In genomic region chr6:37004914-37005313, GRCm38 (mm10) we compare ENCODE assay signal across 22 mouse cellular contexts.
A peak's percentile ranks its signal among the peaks of the same experiment; 100 is the strongest.
DNase-seq lines count a peak whose midpoint lies in the region; ATAC-seq and TF ChIP-seq lines count a peak whose summit lies in the region.
"Had no signal": no experiment of that assay in that cellular context is flagged by ENCODE, and none has a peak within 500 bp of the region (broad histone marks: within the 10 kb centered on the region; RNA-seq: fewer than 3 reads in every experiment).

No protein-coding gene starts in this region.

- intact Hi-C loops in gastrocnemius, adult 2 months (cut with DNase I) = no loop called here

- no peaks in the 10 kb centered on the region for H3K27me3 ChIP-seq in liver, adult 2 months (ENCODE audit: control insufficient read depth, insufficient read depth, low read length)
- H3K27me3 ChIP-seq in liver, embryonic 16.5 days (ENCODE audit: control insufficient read depth, insufficient read depth, low read depth, low read length) = no peaks in the 10 kb centered on the region
- H3K27me3 ChIP-seq in liver, embryonic 11.5 days (replicated peaks; ENCODE audit: control insufficient read depth, insufficient read depth, low read length) = no peaks in the 10 kb centered on the region
- H3K27me3 ChIP-seq: embryonic facial prominence, embryonic 13.5 days; embryonic facial prominence, embryonic 15.5 days; forebrain, embryonic 12.5 days had no signal

- no peak overlapping the region for H3K4me3 ChIP-seq in liver, adult 2 months (ENCODE audit: insufficient read depth, low read depth, low read length)
- H3K4me3 ChIP-seq in liver, embryonic 16.5 days (ENCODE audit: low read depth, low read length) = no peak overlapping the region
- no peak overlapping the region for H3K4me3 ChIP-seq in liver, embryonic 11.5 days (ENCODE audit: low read depth, low read length)
- H3K4me3 ChIP-seq in gastrocnemius, adult 2 months = no peak overlapping the region
- H3K4me3 ChIP-seq: embryonic facial prominence, embryonic 13.5 days; embryonic facial prominence, embryonic 15.5 days; erythroblast, embryonic 14.5 days; forebrain, embryonic 10.5 days; forebrain, embryonic 12.5 days had no signal

- peak; percentile 62 for ATAC-seq in liver, embryonic 16.5 days (ENCODE audit: low read depth)
- no peak for ATAC-seq in liver, embryonic 11.5 days (replicated peaks; ENCODE audit: low FRiP score)
- ATAC-seq: forebrain, embryonic 14.5 days; forebrain, embryonic 16.5 days had no signal

- no peak overlapping the region for H3K9ac ChIP-seq in liver, adult 2 months (ENCODE audit: low read depth, low read length)
- H3K9ac ChIP-seq in liver, embryonic 16.5 days (ENCODE audit: low read depth, low read length) = no peak overlapping the region
- H3K9ac ChIP-seq in liver, embryonic 11.5 days (ENCODE audit: low read depth, low read length) = no peak overlapping the region
- H3K9ac ChIP-seq: embryonic facial prominence, embryonic 13.5 days; embryonic facial prominence, embryonic 15.5 days; forebrain, embryonic 12.5 days had no signal

- no peaks in the 10 kb centered on the region for H3K4me1 ChIP-seq in liver, adult 2 months (ENCODE audit: control insufficient read depth, insufficient read depth, low read length)
- H3K4me1 ChIP-seq in liver, embryonic 16.5 days (ENCODE audit: control insufficient read depth, low read depth, low read length) = no peaks in the 10 kb centered on the region
- no peaks in the 10 kb centered on the region for H3K4me1 ChIP-seq in liver, embryonic 11.5 days (replicated peaks; ENCODE audit: control insufficient read depth, insufficient read depth, low read length)
- H3K4me1 ChIP-seq: embryonic facial prominence, embryonic 13.5 days; embryonic facial prominence, embryonic 15.5 days had no signal

- peak; percentile 38 for DNase-seq in liver, adult 2 months (ENCODE audit: extremely low read depth, low read depth, low spot score)
- DNase-seq in liver = no peak
- DNase-seq in liver, embryonic 11.5 days (ENCODE audit: low spot score) = no peak
- no peak for DNase-seq in gastrocnemius, adult 2 months
- DNase-seq: adrenal gland, adult 2 months; adrenal gland, postnatal 10 days; adrenal gland, postnatal 25 days; cerebellum, adult 11 months; cerebellum, adult 18-20 months; cerebellum, adult 8-10 months; cerebellum, adult 9-11 months; cerebellum, postnatal 14 days; cerebellum, postnatal 36 days; embryo, embryonic 11 days had no signal

- no peaks in the 10 kb centered on the region for H3K9me3 ChIP-seq in liver, embryonic 16.5 days (replicated peaks; ENCODE audit: control insufficient read depth, low read length)
- H3K9me3 ChIP-seq in liver, embryonic 11.5 days (ENCODE audit: control insufficient read depth, low read length) = no peaks in the 10 kb centered on the region
- H3K9me3 ChIP-seq: embryonic facial prominence, embryonic 13.5 days; embryonic facial prominence, embryonic 15.5 days; forebrain, embryonic 10.5 days; forebrain, embryonic 12.5 days had no signal

- no peak overlapping the region for H3K27ac ChIP-seq in liver, adult 2 months (replicated peaks; ENCODE audit: insufficient read depth, low read depth, low read length)
- no peak overlapping the region for H3K27ac ChIP-seq in liver, embryonic 16.5 days (ENCODE audit: low read length)
- H3K27ac ChIP-seq in liver, embryonic 11.5 days (ENCODE audit: low read depth, low read length) = no peak overlapping the region
- H3K27ac ChIP-seq in gastrocnemius, adult 2 months = no peak overlapping the region
- H3K27ac ChIP-seq: embryonic facial prominence, embryonic 13.5 days; embryonic facial prominence, embryonic 15.5 days; forebrain, embryonic 10.5 days; forebrain, embryonic 12.5 days had no signal

- no peak for TF ChIP-seq POLR2A in liver, adult 2 months (IDR thresholded peaks at IDR 0.05; ENCODE audit: extremely low read depth, insufficient read depth, low read length)

- H3K4me2 ChIP-seq in liver, embryonic 16.5 days (ENCODE audit: low read depth, low read length) = no peak overlapping the region
- H3K4me2 ChIP-seq in liver, embryonic 11.5 days = no peak overlapping the region
- H3K4me2 ChIP-seq: embryonic facial prominence, embryonic 13.5 days; embryonic facial prominence, embryonic 15.5 days; forebrain, embryonic 12.5 days had no signal

- WGBS in liver, adult 2 months = 49% methylated on average over 3 of the region's 3 CpGs
- WGBS in liver, embryonic 16.5 days (ENCODE audit: insufficient replicate concordance) = 55% methylated on average over 3 of the region's 3 CpGs
- 83% methylated on average over 3 of the region's 3 CpGs for WGBS in liver, embryonic 11.5 days

- no peaks in the 10 kb centered on the region for H3K36me3 ChIP-seq in liver, adult 2 months (ENCODE audit: control insufficient read depth, insufficient read depth, low read length)
- no peaks in the 10 kb centered on the region for H3K36me3 ChIP-seq in liver, embryonic 16.5 days (ENCODE audit: control insufficient read depth, insufficient read depth)
- no peaks in the 10 kb centered on the region for H3K36me3 ChIP-seq in liver, embryonic 11.5 days (ENCODE audit: control insufficient read depth, insufficient read depth, low read length)
- H3K36me3 ChIP-seq: embryonic facial prominence, embryonic 13.5 days; embryonic facial prominence, embryonic 15.5 days; forebrain, embryonic 10.5 days; forebrain, embryonic 12.5 days had no signal

- no peak for TF ChIP-seq CTCF in liver, adult 2 months (IDR thresholded peaks at IDR 0.05; ENCODE audit: low read depth, low read length)
- TF ChIP-seq CTCF in gastrocnemius, adult 2 months (IDR thresholded peaks at IDR 0.05) = no peak

- no peaks in the 10 kb centered on the region for H3K79me2 ChIP-seq in liver, adult 2 months (ENCODE audit: control insufficient read depth, insufficient read depth, low read length)
